Mouse (Mus musculus): ENCODE results near the gene Rhd.

DNA sequence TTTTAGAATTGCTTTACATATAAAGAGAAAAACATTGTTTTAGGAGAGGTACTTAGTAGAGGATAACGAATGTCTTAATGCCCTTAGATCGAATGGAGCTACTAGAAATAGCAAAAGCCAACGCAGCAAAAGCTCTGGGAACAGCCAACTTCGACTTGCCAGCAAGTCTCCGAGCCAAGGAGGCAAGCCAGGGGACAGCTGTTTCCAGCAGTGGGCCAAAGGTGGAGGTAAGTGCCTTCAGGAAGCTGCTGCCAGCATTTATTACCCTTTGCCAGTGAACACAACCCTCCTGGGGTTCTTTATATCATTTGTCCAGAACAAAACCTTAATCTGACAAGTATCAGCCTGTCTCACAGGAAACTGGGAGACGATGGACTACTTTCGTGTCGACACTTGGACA, 60.9 kb downstream of the Rhd start:
- TF ChIP-seq POLR2A (IDR thresholded peaks at IDR 0.05; ENCODE audit: borderline replicate concordance, low read depth, low read length) (no peak), CTCF (IDR thresholded peaks at IDR 0.05; ENCODE audit: low read depth, low read length) (no peak)

Data from bone marrow macrophage, adult 2 months (primary cell).